Mouse (Mus musculus) spleen, adult 2 months (tissue): ENCODE results near the gene Sec23ip. TPM values are rescaled to one million over a fixed set of nuclear protein-coding genes. Genes with fewer than 3 reads are reported as not detected.

Experiments used
- DNase-seq, 2 experiments: peaks; one replicate each; pipeline versions ENCODE4 v3.0.0 to v3.0.0-alpha.2; 2012 to 2021; ENCODE audit warnings: low spot score in 2 of 2, low read depth in 1 of 2
- H3K27ac ChIP-seq: fragments of 200-500 bp; 2 replicates; pipeline ENCODE4 v1.5.1; 2012; ENCODE audit warnings: low read length, inconsistent platforms; ENCODE audit not compliant: insufficient read depth
- H3K27me3 ChIP-seq: fragments of 200-500 bp; 2 replicates; pipeline ENCODE4 v1.6.1; 2012; ENCODE audit warnings: mild to moderate bottlenecking, moderate library complexity, low read length, inconsistent platforms; ENCODE audit not compliant: control insufficient read depth, insufficient read depth
- H3K36me3 ChIP-seq: fragments of 200-500 bp; 2 replicates; pipeline ENCODE4 v1.6.1; 2012; ENCODE audit warnings: mild to moderate bottlenecking, low read length, inconsistent platforms; ENCODE audit not compliant: control insufficient read depth, insufficient read depth
- H3K4me1 ChIP-seq: fragments of 200-500 bp; 2 replicates; pipeline ENCODE4 v1.6.1; 2011; ENCODE audit warnings: inconsistent platforms; ENCODE audit not compliant: control insufficient read depth, insufficient read depth, insufficient read length
- H3K4me3 ChIP-seq: fragments of 200-500 bp; 2 replicates; pipeline ENCODE4 v1.5.1; 2011; ENCODE audit warnings: mild to moderate bottlenecking, inconsistent platforms; ENCODE audit not compliant: insufficient read depth, insufficient read length; ENCODE audit errors: extremely low read depth
- CTCF ChIP-seq: fragments of 200-500 bp; IDR thresholded peaks from 2 replicates; pipeline ENCODE4 v1.5.1; 2011; ENCODE audit warnings: mild to moderate bottlenecking, inconsistent platforms; ENCODE audit not compliant: insufficient read depth, insufficient read length, insufficient replicate concordance; ENCODE audit errors: extremely low read depth
- POLR2A ChIP-seq: fragments of 200-500 bp; IDR thresholded peaks from 2 replicates; pipeline ENCODE4 v1.6.1; 2011; ENCODE audit warnings: low read depth, low read length, inconsistent platforms
- WGBS: fragments of 180-500 bp; shearing (Covaris S2); methylation state at CpG from one replicate; pipeline ENCODE4 v1.1.7; 2018; 5-methylcytosine and 5-hydroxymethylcytosine counted together
- polyA plus RNA-seq: library from polyadenylated mRNA; depleted of rRNA; stranded (reverse); fragments of >200 nt; gene quantifications from 2 replicates; pipeline ENCODE4 v1.2.3, GENCODE M21; 2012

The Sec23ip gene
- polyA plus RNA-seq, 1 experiment: 35.6 TPM

DNA sequence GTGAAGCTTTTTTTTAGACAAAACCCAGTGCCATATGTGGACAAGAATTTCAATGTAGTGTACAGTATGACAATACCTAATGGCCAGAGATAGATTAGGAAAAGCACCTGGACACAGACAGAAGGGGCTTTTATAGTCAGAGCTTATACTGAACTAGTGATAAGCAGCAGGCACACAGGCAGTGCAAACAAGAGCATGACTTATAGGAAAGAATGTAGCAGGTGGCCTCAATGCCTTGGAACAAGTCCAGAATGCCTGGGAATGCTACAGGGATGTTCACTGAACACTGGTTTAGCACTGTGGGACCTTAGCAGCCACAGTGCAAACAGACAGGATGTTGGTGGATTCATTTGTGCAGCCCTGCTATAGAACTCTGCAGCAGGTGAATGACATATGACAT lies 22.0 kb downstream of the Sec23ip start:
- Histone ChIP-seq H3K27me3 (no peaks in the 10 kb centered on the region), H3K36me3 (peaks cover 54% of the 10 kb centered on the region), H3K4me1 (no peaks in the 10 kb centered on the region), H3K4me3 (no peak overlapping the region), H3K27ac (no peak overlapping the region)
- TF ChIP-seq CTCF: no peak
- no peak for TF ChIP-seq POLR2A
- DNase-seq: no peak

DNA sequence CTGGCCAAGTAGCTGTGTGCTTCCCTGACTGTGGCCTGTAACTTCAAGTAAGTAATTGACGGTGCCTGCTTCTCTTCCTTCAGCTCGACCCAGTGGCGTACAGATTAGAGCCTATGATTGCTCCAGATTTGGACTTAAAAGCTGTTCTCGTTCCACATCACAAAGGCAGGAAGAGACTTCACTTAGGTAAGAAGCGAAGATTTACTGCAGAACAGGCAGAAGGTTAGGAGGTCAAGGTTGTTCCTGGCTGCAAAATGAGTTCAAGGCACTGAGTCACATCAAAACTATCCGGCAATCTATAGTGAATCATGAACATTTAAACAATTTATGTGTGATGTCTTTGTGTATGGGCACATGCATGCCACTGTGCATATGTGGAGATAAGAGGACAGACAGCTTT lies 32.5 kb downstream of the Sec23ip start:
- no peak overlapping the region for H3K4me3 ChIP-seq
- no peaks in the 10 kb centered on the region for H3K27me3 ChIP-seq
- TF ChIP-seq CTCF (no peak), POLR2A (no peak)
- peaks cover 47% of the 10 kb centered on the region for H3K36me3 ChIP-seq
- no peak for DNase-seq
- no peaks in the 10 kb centered on the region for H3K4me1 ChIP-seq
- 81% methylated on average over 6 of the region's 6 CpGs for WGBS
- no peak overlapping the region for H3K27ac ChIP-seq

DNA sequence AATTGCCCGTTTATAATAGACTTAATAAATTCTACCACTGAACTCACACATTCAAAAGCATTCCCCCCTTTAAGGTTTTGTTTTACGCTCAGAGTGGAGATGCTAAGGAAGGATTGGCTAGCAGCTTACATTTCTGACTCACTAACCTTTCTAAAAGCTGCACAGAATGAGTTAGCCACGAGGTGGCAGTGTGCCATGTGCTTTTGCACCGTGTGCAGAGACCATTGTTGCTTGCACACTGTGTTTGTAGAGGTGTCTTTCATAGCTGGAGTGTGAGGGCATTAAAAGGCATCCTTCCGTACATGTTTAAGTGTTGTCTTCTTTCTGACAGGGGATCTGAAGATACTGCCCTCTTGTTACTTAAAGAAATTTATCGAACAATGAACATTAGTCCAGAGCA lies 34.6 kb downstream of the Sec23ip start:
- peak; percentile 6 to 8 for DNase-seq
- TF ChIP-seq CTCF (peak; percentile 57; the same call in 1 of the 2 replicates), POLR2A (no peak)
- H3K36me3 ChIP-seq: peaks cover 40% of the 10 kb centered on the region
- no peaks in the 10 kb centered on the region for H3K27me3 ChIP-seq
- no peak overlapping the region for H3K27ac ChIP-seq
- H3K4me3 ChIP-seq: no peak overlapping the region
- no peaks in the 10 kb centered on the region for H3K4me1 ChIP-seq
- WGBS: 57% methylated on average over 6 of the region's 6 CpGs

DNA sequence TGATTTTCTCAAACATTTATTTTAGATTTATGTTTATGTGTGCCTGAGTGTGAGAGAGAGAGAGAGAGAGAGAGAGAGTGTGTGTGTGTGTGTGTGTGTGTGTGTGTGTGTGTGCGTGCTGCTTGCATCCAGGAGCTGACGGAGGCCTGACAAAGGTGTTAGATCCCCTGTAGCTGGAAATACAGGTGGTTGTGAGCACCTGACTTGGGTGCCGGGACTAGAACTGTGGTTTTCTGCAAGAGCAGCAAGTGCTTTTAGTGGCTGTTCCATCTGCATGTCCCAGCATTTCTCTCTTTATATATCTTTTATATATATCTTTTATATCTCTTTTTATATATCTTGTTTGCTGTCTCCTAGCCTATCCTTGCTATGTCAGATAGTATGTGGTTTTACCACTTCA lies 37.1 kb downstream of the Sec23ip start:
- Histone ChIP-seq H3K36me3 (peaks cover 34% of the 10 kb centered on the region), H3K27me3 (no peaks in the 10 kb centered on the region), H3K27ac (no peak overlapping the region), H3K4me3 (no peak overlapping the region), H3K4me1 (no peaks in the 10 kb centered on the region)
- DNase-seq: no peak
- WGBS: 92% methylated on average over 3 of the region's 3 CpGs
- TF ChIP-seq CTCF (no peak), POLR2A (no peak)

DNA sequence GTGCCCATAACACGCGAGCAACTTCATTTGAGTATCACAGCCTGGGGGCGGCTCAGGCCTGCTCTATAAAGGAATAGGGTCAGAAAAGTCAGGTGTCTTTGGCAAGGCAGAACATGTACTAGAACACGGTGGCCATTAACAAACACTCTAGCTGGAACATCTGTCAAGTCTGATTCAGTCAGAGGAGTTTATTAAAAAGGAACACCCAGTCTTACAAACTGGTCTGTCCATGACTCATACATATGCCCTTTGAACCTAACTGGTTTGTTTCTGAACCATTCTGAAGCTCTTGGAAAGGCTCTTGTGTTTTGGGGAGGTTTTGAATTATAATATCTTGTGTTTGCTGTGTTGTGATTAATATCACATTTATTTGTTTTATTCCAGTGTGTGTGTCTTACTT lies 45.3 kb downstream of the Sec23ip start:
- whole genome bisulfite sequencing: 95% methylated on average over 4 of the region's 4 CpGs

DNA sequence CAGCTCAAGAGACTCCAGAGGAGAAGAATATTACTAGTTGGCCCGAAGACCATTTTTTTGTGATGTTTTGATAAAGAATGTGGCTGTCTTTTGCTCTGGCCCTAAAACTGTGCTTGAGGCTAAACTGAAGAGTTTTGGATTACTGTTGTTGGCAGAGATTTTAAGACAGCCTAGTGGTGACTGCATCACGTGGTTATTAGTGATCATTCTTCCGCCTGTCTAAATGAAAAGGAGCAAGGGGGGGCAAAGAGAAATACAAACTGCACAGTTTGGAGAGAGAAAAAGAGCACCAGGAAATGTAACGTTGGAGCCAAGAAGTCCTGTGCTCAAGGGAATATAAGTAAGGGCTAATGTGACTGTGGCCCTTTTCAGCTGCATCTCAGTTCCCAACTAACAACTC lies 48.7 kb downstream of the Sec23ip start:
- no peak for TF ChIP-seq CTCF
- no peak for TF ChIP-seq POLR2A
- Histone ChIP-seq H3K4me1 (no peaks in the 10 kb centered on the region), H3K4me3 (no peak overlapping the region), H3K36me3 (no peaks in the 10 kb centered on the region), H3K27me3 (no peaks in the 10 kb centered on the region), H3K27ac (no peak overlapping the region)
- 77% methylated on average over 4 of the region's 4 CpGs for WGBS
- DNase-seq: no peak

More for the DNA sequence above, 45.3 kb downstream of the Sec23ip start:
- DNase-seq: no peak
- Histone ChIP-seq H3K36me3 (peaks cover 1% of the 10 kb centered on the region; the same call in 1 of the 2 replicates), H3K4me3 (no peak overlapping the region), H3K27ac (no peak overlapping the region), H3K27me3 (no peaks in the 10 kb centered on the region), H3K4me1 (no peaks in the 10 kb centered on the region)
- no peak for TF ChIP-seq POLR2A
- no peak for TF ChIP-seq CTCF

DNA sequence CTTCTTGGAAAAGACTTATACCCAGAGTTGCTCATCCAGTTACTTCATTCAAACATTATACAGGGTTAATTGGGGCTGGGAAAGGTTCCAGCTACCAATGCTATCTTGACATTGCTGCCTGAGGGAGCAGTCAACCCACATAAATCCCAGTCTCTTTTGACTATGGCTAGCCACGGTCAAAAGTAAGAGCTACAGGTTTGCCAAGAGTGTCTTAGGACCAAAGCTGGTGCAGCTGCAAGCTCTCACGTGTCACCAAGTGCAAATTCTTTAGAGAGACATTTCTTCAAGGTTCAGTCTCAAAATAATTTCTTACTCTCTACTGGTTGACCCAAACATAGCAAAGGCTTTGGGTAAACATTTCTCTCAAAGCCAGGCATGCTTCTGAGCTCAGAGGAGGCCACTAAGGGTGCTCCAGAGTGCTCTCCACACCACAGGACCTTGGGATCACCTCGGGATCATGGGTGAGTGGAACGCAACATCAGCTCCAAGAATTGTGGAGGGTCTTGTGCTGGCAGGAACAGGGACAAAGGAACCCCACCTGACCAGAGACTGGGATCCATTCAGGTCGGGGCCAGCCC lies 80.3 kb downstream of the Sec23ip start:
- no peak for TF ChIP-seq CTCF
- TF ChIP-seq POLR2A: no peak
- H3K36me3 ChIP-seq: no peaks in the 10 kb centered on the region
- no peak overlapping the region for H3K4me3 ChIP-seq
- H3K4me1 ChIP-seq: no peaks in the 10 kb centered on the region
- H3K27ac ChIP-seq: no peak overlapping the region
- 79% methylated on average over 5 of the region's 5 CpGs for WGBS
- no peaks in the 10 kb centered on the region for H3K27me3 ChIP-seq
- DNase-seq: no peak
